Mouse (Mus musculus) MEL (cell line): ENCODE results near the gene Sec22c. TPM values are rescaled to one million over a fixed set of nuclear protein-coding genes. Genes with fewer than 3 reads are reported as not detected.

Experiments
- DNase-seq: peaks from one replicate; pipeline ENCODE4 v3.0.0; 2011; ENCODE audit warnings: low read depth, low spot score
- H3K27ac ChIP-seq: 2 replicates; pipeline ENCODE4 v1.5.1; 2012; ENCODE audit warnings: low read depth, mild to moderate bottlenecking, control low read depth, low read length, moderate library complexity; ENCODE audit not compliant: control insufficient read depth
- H3K27me3 ChIP-seq, 2 experiments: fragments of 150-350 bp in 1 of 2; sonication (generic) in 1 of 2; 2 replicates each; pipeline ENCODE4 v1.6.1; 2012; ENCODE audit warnings: low read length in 2 of 2, mild to moderate bottlenecking in 2 of 2, improper control_type of control experiment in 1 of 2, moderate library complexity in 1 of 2; ENCODE audit not compliant: insufficient read depth in 2 of 2, control insufficient read depth in 1 of 2
- H3K36me3 ChIP-seq, 2 experiments: 2 replicates each; pipeline ENCODE4 v1.6.1; 2012 to 2014; ENCODE audit warnings: low read length in 2 of 2, improper control_type of control experiment in 1 of 2, inconsistent platforms in 1 of 2, mild to moderate bottlenecking in 1 of 2; ENCODE audit not compliant: insufficient read depth in 2 of 2, control insufficient read depth in 1 of 2
- H3K4me1 ChIP-seq, 2 experiments: fragments of 150-350 bp in 1 of 2; sonication (generic) in 1 of 2; 2 replicates each; pipeline ENCODE4 v1.6.1; 2012; ENCODE audit warnings: low read length in 2 of 2, improper control_type of control experiment in 1 of 2, mild to moderate bottlenecking in 1 of 2; ENCODE audit not compliant: insufficient read depth in 2 of 2, control insufficient read depth in 1 of 2
- H3K4me3 ChIP-seq, 2 experiments: fragments of 150-350 bp in 1 of 2; sonication (generic) in 1 of 2; 2 replicates each; pipeline ENCODE4 v1.5.1; 2012; ENCODE audit warnings: low read depth in 2 of 2, low read length in 2 of 2, mild to moderate bottlenecking in 2 of 2, moderate library complexity in 2 of 2, control low read depth in 1 of 2, improper control_type of control experiment in 1 of 2; ENCODE audit not compliant: control insufficient read depth in 1 of 2, insufficient read depth in 1 of 2
- H3K79me2 ChIP-seq: 2 replicates; pipeline ENCODE4 v1.6.1; 2012; ENCODE audit warnings: mild to moderate bottlenecking, low read length, moderate library complexity; ENCODE audit not compliant: control insufficient read depth, poor library complexity, insufficient read depth
- H3K9ac ChIP-seq: 2 replicates; pipeline ENCODE4 v1.6.1; 2012; ENCODE audit warnings: low read depth, mild to moderate bottlenecking, control low read depth, low read length, moderate library complexity; ENCODE audit not compliant: control insufficient read depth, poor library complexity, severe bottlenecking
- H3K9me3 ChIP-seq: fragments of 150-350 bp; sonication (generic); replicated peaks from 2 replicates; pipeline ENCODE4 v1.6.1; 2012; ENCODE audit warnings: mild to moderate bottlenecking, low read length, improper control_type of control experiment, moderate library complexity; ENCODE audit not compliant: insufficient read depth
- BHLHE40 ChIP-seq: IDR thresholded peaks from 2 replicates; pipeline ENCODE4 v1.6.1; 2012; ENCODE audit warnings: low read depth, mild to moderate bottlenecking, inconsistent platforms, low read length, improper control_type of control experiment, borderline replicate concordance
- CHD1 ChIP-seq: IDR thresholded peaks from 2 replicates; pipeline ENCODE4 v1.6.1; 2012; ENCODE audit warnings: low read depth, mild to moderate bottlenecking, inconsistent platforms, low read length, improper control_type of control experiment
- CTCF ChIP-seq, 3 experiments: IDR thresholded peaks in 2 of 3; conservative IDR thresholded peaks in 1 of 3; 2 replicates each; pipeline ENCODE4 v1.5.1; 2011 to 2012; ENCODE audit warnings: low read length in 3 of 3, low read depth in 2 of 3, mild to moderate bottlenecking in 2 of 3, improper control_type of control experiment in 1 of 3, inconsistent platforms in 1 of 3, mixed read lengths in 1 of 3, moderate library complexity in 1 of 3; ENCODE audit not compliant: control insufficient read depth in 1 of 3, insufficient read depth in 1 of 3, poor library complexity in 1 of 3, severe bottlenecking in 1 of 3
- E2F4 ChIP-seq: IDR thresholded peaks from 2 replicates; pipeline ENCODE4 v1.6.1; 2011; ENCODE audit warnings: low read depth, low read length, improper control_type of control experiment, borderline replicate concordance
- ELF1 ChIP-seq: IDR thresholded peaks from 2 replicates; pipeline ENCODE4 v1.6.1; 2014; ENCODE audit warnings: low read depth, mild to moderate bottlenecking, inconsistent platforms, low read length, improper control_type of control experiment, moderate library complexity
- EP300 ChIP-seq, 2 experiments: IDR thresholded peaks; 2 replicates each; pipeline ENCODE4 v1.6.1; 2011; ENCODE audit warnings: improper control_type of control experiment in 2 of 2, low read length in 2 of 2, low read depth in 1 of 2, mild to moderate bottlenecking in 1 of 2
- GABPA ChIP-seq: IDR thresholded peaks from 2 replicates; pipeline ENCODE4 v1.6.1; 2012; ENCODE audit warnings: low read depth, mild to moderate bottlenecking, inconsistent platforms, low read length, improper control_type of control experiment, moderate library complexity
- GATA1 ChIP-seq: IDR thresholded peaks from 2 replicates; pipeline ENCODE4 v1.6.1; 2011; ENCODE audit warnings: low read depth, low read length, improper control_type of control experiment
- MAFK ChIP-seq: IDR thresholded peaks from 2 replicates; pipeline ENCODE4 v1.6.1; 2011; ENCODE audit warnings: low read depth, mild to moderate bottlenecking, low read length, improper control_type of control experiment, borderline replicate concordance
- MAX ChIP-seq: IDR thresholded peaks from 2 replicates; pipeline ENCODE4 v1.6.1; 2011; ENCODE audit warnings: low read length, improper control_type of control experiment
- MAZ ChIP-seq: IDR thresholded peaks from 2 replicates; pipeline ENCODE4 v1.6.1; 2012; ENCODE audit warnings: low read depth, mild to moderate bottlenecking, inconsistent platforms, low read length, improper control_type of control experiment
- MXI1 ChIP-seq: IDR thresholded peaks from 2 replicates; pipeline ENCODE4 v1.6.1; 2011; ENCODE audit warnings: mild to moderate bottlenecking, low read depth, low read length, improper control_type of control experiment
- MYB ChIP-seq: IDR thresholded peaks from 2 replicates; pipeline ENCODE4 v1.6.1; 2011; ENCODE audit warnings: mild to moderate bottlenecking, low read depth, low read length, improper control_type of control experiment
- NELFE ChIP-seq: IDR thresholded peaks from 2 replicates; pipeline ENCODE4 v1.6.1; 2011; ENCODE audit warnings: low read depth, low read length, improper control_type of control experiment
- POLR2A ChIP-seq, 2 experiments: IDR thresholded peaks; 2 replicates each; pipeline ENCODE4 v1.6.1; 2011 to 2012; ENCODE audit warnings: low read length in 2 of 2, mild to moderate bottlenecking in 2 of 2, control low read depth in 1 of 2, improper control_type of control experiment in 1 of 2, low read depth in 1 of 2, moderate library complexity in 1 of 2; ENCODE audit not compliant: control insufficient read depth in 1 of 2, insufficient read depth in 1 of 2, poor library complexity in 1 of 2
- POLR2AphosphoS2 ChIP-seq: IDR thresholded peaks from 2 replicates; pipeline ENCODE4 v1.6.1; 2011; ENCODE audit warnings: low read length, improper control_type of control experiment
- SIN3A ChIP-seq: IDR thresholded peaks from 2 replicates; pipeline ENCODE4 v1.6.1; 2012; ENCODE audit warnings: low read length, improper control_type of control experiment, inconsistent platforms
- TBP ChIP-seq: IDR thresholded peaks from 2 replicates; pipeline ENCODE4 v1.8.0; 2011; ENCODE audit warnings: low read depth, low read length, improper control_type of control experiment
- TCF12 ChIP-seq: IDR thresholded peaks from 2 replicates; pipeline ENCODE4 v1.6.1; 2014; ENCODE audit warnings: low read depth, mild to moderate bottlenecking, inconsistent platforms, low read length, improper control_type of control experiment, moderate library complexity
- USF1 ChIP-seq: IDR thresholded peaks from 2 replicates; pipeline ENCODE4 v1.6.1; 2014; ENCODE audit warnings: low read depth, mild to moderate bottlenecking, inconsistent platforms, low read length, improper control_type of control experiment, moderate library complexity
- ZNF384 ChIP-seq: IDR thresholded peaks from 2 replicates; pipeline ENCODE4 v1.6.1; 2012; ENCODE audit warnings: low read depth, mild to moderate bottlenecking, inconsistent platforms, low read length, improper control_type of control experiment
- polyA plus RNA-seq, 2 experiments: library from polyadenylated mRNA; stranded (reverse) in 1 of 2; unstranded in 1 of 2; fragments of >175 nt in 1 of 2; fragments of >200 nt in 1 of 2; gene quantifications; 2 replicates each; pipeline versions ENCODE4 v1.2.1 to v1.2.4; 2012; ENCODE audit warnings: low replicate concordance in 2 of 2, low read depth in 1 of 2; ENCODE audit not compliant: insufficient read length in 2 of 2, insufficient read depth in 1 of 2, missing spikeins in 1 of 2
- total RNA-seq: library from RNA; depleted of rRNA; stranded (reverse); fragments of 300-350 nt; gene quantifications from 2 replicates; pipeline ENCODE4 v1.2.3, GENCODE M21; 2012

Sec22c gene
- total and polyA plus RNA-seq, 3 experiments, result 5.9 to 10.9 TPM; not detected in 1

DNA sequence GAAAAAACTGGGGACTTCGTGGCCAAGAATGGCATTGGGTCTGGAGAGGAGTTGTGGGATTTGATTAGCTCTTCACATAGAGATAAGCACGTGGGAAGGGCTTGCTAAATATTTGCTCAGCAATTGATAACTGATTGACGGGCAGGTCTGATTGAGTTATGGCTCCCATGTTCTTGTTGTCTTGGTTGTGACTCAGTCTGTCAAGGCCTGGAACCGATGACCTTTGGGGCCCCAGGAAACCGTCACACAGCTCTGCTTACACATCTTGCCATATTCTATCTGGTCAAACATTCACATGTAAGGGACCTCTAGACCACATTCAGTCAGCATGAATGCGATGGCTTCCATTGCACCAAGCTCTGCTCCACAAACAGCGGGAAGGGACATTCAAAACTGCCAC, 47.0 kb downstream of the Sec22c start:
- no peak overlapping the region for H3K27ac ChIP-seq
- H3K79me2 ChIP-seq, result no peaks in the 10 kb centered on the region
- H3K9me3 ChIP-seq, result no peaks in the 10 kb centered on the region
- TF ChIP-seq POLR2A (IDR thresholded peaks at IDR 0.05; ENCODE audit: control insufficient read depth in 1 of 2, insufficient read depth in 1 of 2, low read depth in 1 of 2, low read length in 2 of 2, poor library complexity in 1 of 2) (no peak), CHD1 (no peak)
- H3K9ac ChIP-seq, result no peak overlapping the region
- H3K4me3 ChIP-seq, result no peak overlapping the region
- H3K27me3 ChIP-seq, result no peaks in the 10 kb centered on the region
- no peaks in the 10 kb centered on the region for H3K36me3 ChIP-seq
- no peak for DNase-seq
- H3K4me1 ChIP-seq, result no peaks in the 10 kb centered on the region

GRCm38 (mm10) chr9:121657143-121657542, 48.1 kb downstream of the Sec22c start:
- no peaks in the 10 kb centered on the region for H3K27me3 ChIP-seq
- TF ChIP-seq BHLHE40 (no peak), SIN3A (no peak), POLR2A (IDR thresholded peaks at IDR 0.05; ENCODE audit: control insufficient read depth in 1 of 2, insufficient read depth in 1 of 2, low read depth in 1 of 2, low read length in 2 of 2, poor library complexity in 1 of 2) (no peak), MAFK (no peak), GATA1 (no peak), CTCF (IDR thresholded peaks at IDR 0.05 in 2 of 3, conservative IDR thresholded peaks at IDR 0.05 in 1 of 3; ENCODE audit: control insufficient read depth in 1 of 3, insufficient read depth in 1 of 3, low read depth in 2 of 3, low read length in 3 of 3, poor library complexity in 1 of 3, severe bottlenecking in 1 of 3) (no peak), USF1 (no peak), ELF1 (no peak), MAX (no peak), GABPA (no peak), POLR2AphosphoS2 (no peak), TBP (no peak), ZNF384 (no peak), MYB (no peak), MXI1 (no peak), EP300 (IDR thresholded peaks at IDR 0.05; ENCODE audit: low read depth in 1 of 2, low read length in 2 of 2) (no peak), MAZ (no peak), TCF12 (no peak), NELFE (no peak), E2F4 (no peak)
- TF ChIP-seq, all 39 proteins: peak for 0
- Histone ChIP-seq H3K9ac (no peak overlapping the region), H3K36me3 (no peaks in the 10 kb centered on the region), H3K4me3 (no peak overlapping the region), H3K4me1 (no peaks in the 10 kb centered on the region), H3K9me3 (no peaks in the 10 kb centered on the region), H3K27ac (no peak overlapping the region), H3K79me2 (no peaks in the 10 kb centered on the region)
- DNase-seq, result no peak
